10 mouse cellular contexts compared by ENCODE assay signal in the genomic region with DNA sequence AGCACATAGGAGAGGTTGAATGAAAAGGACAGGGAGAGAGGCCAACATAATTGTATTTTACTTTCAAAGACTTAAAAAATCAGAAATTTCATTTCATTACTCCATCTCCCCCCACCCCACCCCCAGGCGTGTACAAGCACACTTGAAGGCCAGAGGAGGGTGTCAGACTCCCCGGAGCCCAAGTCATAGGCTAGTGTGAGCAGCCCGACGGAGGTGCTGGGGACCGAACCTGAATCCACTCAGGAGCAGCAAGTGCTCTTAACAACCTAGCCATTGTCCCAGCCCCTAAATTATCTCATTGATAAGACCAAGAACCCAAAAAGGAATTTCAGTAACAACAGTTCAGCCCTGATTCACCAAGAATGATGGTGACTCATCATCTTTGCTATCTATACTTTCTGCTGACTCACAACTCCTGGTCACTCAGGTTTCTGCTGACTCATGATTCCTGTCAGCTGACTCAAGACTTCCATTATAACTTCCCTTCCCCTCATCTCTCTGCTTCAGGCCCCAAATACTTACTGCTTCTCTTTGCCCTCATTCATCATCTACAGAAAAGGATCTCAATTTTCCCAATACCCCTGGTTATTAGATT. TPM values are rescaled to one million over a fixed set of nuclear protein-coding genes. Genes with fewer than 3 reads are reported as not detected.
A peak's percentile ranks its signal among the peaks of the same experiment; 100 is the strongest.
DNase-seq lines count a peak whose midpoint lies in the region; TF ChIP-seq lines count a peak whose summit lies in the region.
"Had no signal": no experiment of that assay in that cellular context is flagged by ENCODE, and none has a peak within 500 bp of the region (broad histone marks: within the 10 kb centered on the region; RNA-seq: fewer than 3 reads in every experiment).

No protein-coding gene starts in this region.

- H3K4me1 ChIP-seq in kidney, adult 2 months (ENCODE audit: control insufficient read depth, insufficient read depth, low read length): no peaks in the 10 kb centered on the region

- H3K4me3 ChIP-seq in kidney, adult 2 months (ENCODE audit: insufficient read depth, low read depth, low read length): no peak overlapping the region
- H3K4me3 ChIP-seq: hindbrain, embryonic 13.5 days had no signal

- no peak for TF ChIP-seq POLR2A in kidney, adult 2 months (IDR thresholded peaks at IDR 0.05; ENCODE audit: low read depth, low read length)

- intact Hi-C loops in left cerebral cortex, postnatal 10 days (cut with DNase I): loop anchor here (5.0 to 10.0 kb wide), 2 partner anchors 722 to 1400 kb away; partner anchors contain the start of gene Xylt1

- H3K27me3 ChIP-seq in kidney, adult 2 months (replicated peaks; ENCODE audit: control insufficient read depth, insufficient read depth, low read length): no peaks in the 10 kb centered on the region
- H3K27me3 ChIP-seq: hindbrain, embryonic 13.5 days had no signal

- H3K36me3 ChIP-seq in kidney, adult 2 months (ENCODE audit: control insufficient read depth, insufficient read depth, low read length): peaks cover 5% of the 10 kb centered on the region

- TF ChIP-seq CTCF in kidney, adult 2 months (conservative IDR thresholded peaks at IDR 0.05; ENCODE audit: insufficient read depth, insufficient read length, low read depth, low read length): no peak

- 86% methylated on average over 5 of the region's 5 CpGs for WGBS in kidney, adult 2 months

- H3K27ac ChIP-seq in kidney, adult 2 months (ENCODE audit: insufficient read depth, low read depth, low read length): no peak overlapping the region
- H3K27ac ChIP-seq: hindbrain, embryonic 13.5 days had no signal

- DNase-seq in retina, embryonic 14.5 days (ENCODE audit: low spot score): peak; percentile 29
- no peak for DNase-seq in retina, postnatal 1 day
- peak; percentile 82 for DNase-seq in ZHBTc4 (ENCODE audit: low read depth, low spot score)
- peak; percentile 66 for DNase-seq in liver
- DNase-seq in left cerebral cortex, postnatal 10 days (ENCODE audit: extremely low spot score in 1 of 2, low spot score in 2 of 2): no peak
- no peak for DNase-seq in kidney, adult 2 months
- DNase-seq in gastrocnemius, postnatal 4 days (ENCODE audit: low spot score in 2 of 2): no peak
- DNase-seq: cerebellum, adult 11 months; thymus, adult 2 months had no signal

RNA-seq across cellular contexts. Expression of gene Rps15a, which starts 11.4 kb away (rescaled TPM):
- 100 to 1,000 TPM; 516 to 536 TPM for total RNA-seq in left cerebral cortex, postnatal 10 days (2021)
- 1,038 and 1,225 TPM in 2 replicates for polyA plus RNA-seq in kidney, adult 2 months (2012; rRNA removed)
- total RNA-seq in gastrocnemius, postnatal 4 days (2021): 1,000 to 10,000 TPM in 1 of 2 experiments, 100 to 1,000 TPM in 1; 963 to 1,014 TPM

RNA-seq across cellular contexts. Expression of gene Arl6ip1, which starts 24.9 kb away (rescaled TPM):
- 100 to 1,000 TPM; 215 to 223 TPM for total RNA-seq in left cerebral cortex, postnatal 10 days (2021)
- polyA plus RNA-seq in kidney, adult 2 months (2012; rRNA removed): 234 and 344 TPM in 2 replicates
- 10 to 100 TPM; 49.8 TPM for total RNA-seq in gastrocnemius, postnatal 4 days (2021)

Comparison
In these comparisons a context has a peak if more than half of its experiments do, and no peak if none do; other contexts are left out.
1. DNase-seq: peak in retina, embryonic 14.5 days (single experiment), ZHBTc4 (single experiment) and liver (single experiment); none in retina, postnatal 1 day (single experiment), left cerebral cortex, postnatal 10 days (0 of 2), kidney, adult 2 months (single experiment) and gastrocnemius, postnatal 4 days (0 of 2).
2. RNA of gene Arl6ip1, which starts 24.9 kb away (total RNA-seq): 215 to 223 TPM in left cerebral cortex, postnatal 10 days; 49.8 TPM in gastrocnemius, postnatal 4 days; every median in the first group is over 4 times any median in the second.